Mouse (Mus musculus): ENCODE measurements around the gene Tceal7.

Tceal7 gene

GRCm38 (mm10) chrX:136248811-136249210, 34.2 kb downstream of the Tceal7 start:
- WGBS: 69% methylated on average over 6 of the region's 6 CpGs

GRCm38 (mm10) chrX:136249671-136250070, 35.1 kb downstream of the Tceal7 start:
- 76% methylated on average over 7 of the region's 7 CpGs for WGBS

- 64% methylated on average over 6 of the region's 6 CpGs for WGBS
These were observed 37.6 kb downstream of the Tceal7 start for GRCm38 (mm10) chrX:136252023-136252729.

- WGBS: 73% methylated on average over 5 of the region's 5 CpGs
These were observed 53.1 kb downstream of the Tceal7 start for GRCm38 (mm10) chrX:136267720-136268119.

- 88% methylated on average over 4 of the region's 4 CpGs for WGBS
These were observed 53.6 kb downstream of the Tceal7 start for GRCm38 (mm10) chrX:136268173-136268572.

- WGBS: 75% methylated on average over 4 of the region's 30 CpGs
These were observed 55.3 kb downstream of the Tceal7 start, which contains the start of gene Bex3 for GRCm38 (mm10) chrX:136269743-136270392. Bex3 (plus strand) TSS chrX:136270253.

GRCm38 (mm10) chrX:136270393-136271111, 56.0 kb downstream of the Tceal7 start:
- 0% methylated on average over 9 of the region's 60 CpGs for WGBS

GRCm38 (mm10) chrX:136274542-136274941, 60.0 kb downstream of the Tceal7 start:
- WGBS: 38% methylated on average over 3 of the region's 3 CpGs

- WGBS: 59% methylated on average over 3 of the region's 3 CpGs
These were observed 60.8 kb downstream of the Tceal7 start for GRCm38 (mm10) chrX:136275386-136275785.

Measured in cerebral cortex, adult 2 months (tissue).